Mouse (Mus musculus): Measurements from ENCODE around the gene Gm6268.

The Gm6268 gene

GRCm38 (mm10) chrX:36400980-36401379 is at the start of gene Gm6268:
Gm6268 (plus strand) TSS chrX:36401280.
- DNase-seq (ENCODE audit: low read depth, low spot score), result no peak

DNA sequence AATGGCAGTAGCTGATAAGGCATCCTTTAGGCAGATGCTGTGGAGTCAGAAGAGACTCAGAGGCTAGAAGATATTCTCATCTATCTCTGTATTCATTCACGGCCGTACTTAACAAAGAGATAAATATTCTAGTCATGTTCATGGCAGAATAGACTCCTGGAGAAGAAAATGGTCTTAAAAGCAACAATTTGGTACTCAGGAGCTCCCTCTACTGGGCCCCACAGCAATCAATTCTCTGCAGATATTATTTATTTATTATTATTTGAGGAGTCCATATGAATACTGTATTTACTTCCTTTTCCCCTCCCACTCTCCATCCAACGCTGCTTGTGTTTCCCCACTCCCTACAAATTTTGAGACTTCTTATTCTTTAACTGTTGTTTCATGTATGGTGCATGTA is 48.6 kb upstream of the Gm6268 start:
- DNase-seq (ENCODE audit: low read depth, low spot score), result no peak

DNA sequence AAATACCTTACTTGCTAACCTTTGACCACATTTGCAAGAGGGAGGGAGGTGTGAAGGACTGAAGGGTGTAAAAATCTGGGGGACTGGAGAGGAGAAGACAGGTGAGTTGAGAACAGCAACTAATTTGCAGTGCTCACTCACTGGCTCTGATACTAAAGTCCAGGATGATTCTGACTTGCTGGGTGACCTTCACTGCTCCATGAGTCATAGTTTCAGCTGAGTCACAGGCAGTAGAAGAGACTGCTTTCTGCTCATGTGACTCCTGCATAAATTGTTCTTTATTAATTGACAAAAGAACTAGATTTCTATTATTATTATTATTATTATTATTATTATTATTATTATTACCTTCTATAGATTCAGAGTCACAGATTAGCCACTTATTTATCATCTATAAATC is 15.7 kb upstream of the Gm6268 start:
- no peak for DNase-seq (ENCODE audit: low read depth, low spot score)

- DNase-seq (ENCODE audit: low read depth, low spot score), result no peak
These were observed 11.1 kb upstream of the Gm6268 start for GRCm38 (mm10) chrX:36389971-36390370.

GRCm38 (mm10) chrX:36390503-36390902 is 10.6 kb upstream of the Gm6268 start:
- DNase-seq (ENCODE audit: low read depth, low spot score), result no peak

DNA sequence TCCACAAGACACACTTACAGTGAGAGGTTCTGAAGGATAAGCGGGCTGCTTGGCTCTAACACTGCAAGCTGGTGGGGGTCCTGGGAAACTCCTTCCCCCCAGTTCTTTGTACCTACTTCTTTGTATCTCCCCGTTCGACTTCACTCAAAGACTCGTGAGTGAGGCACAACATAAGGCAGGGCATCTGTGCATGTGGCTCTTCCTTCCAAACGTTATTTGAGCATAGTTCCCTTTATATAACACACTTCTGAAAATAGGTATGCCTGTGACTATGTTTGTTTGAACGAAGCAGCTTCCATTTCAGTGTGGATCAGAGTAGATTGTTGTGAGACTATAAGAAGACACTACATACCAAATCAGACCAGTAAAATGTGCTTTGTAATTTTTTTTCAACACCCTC is 8.4 kb upstream of the Gm6268 start:
- no peak for DNase-seq (ENCODE audit: low read depth, low spot score)

- DNase-seq (ENCODE audit: low read depth, low spot score), result no peak
These were observed 7.8 kb upstream of the Gm6268 start for GRCm38 (mm10) chrX:36393279-36393678.

DNA sequence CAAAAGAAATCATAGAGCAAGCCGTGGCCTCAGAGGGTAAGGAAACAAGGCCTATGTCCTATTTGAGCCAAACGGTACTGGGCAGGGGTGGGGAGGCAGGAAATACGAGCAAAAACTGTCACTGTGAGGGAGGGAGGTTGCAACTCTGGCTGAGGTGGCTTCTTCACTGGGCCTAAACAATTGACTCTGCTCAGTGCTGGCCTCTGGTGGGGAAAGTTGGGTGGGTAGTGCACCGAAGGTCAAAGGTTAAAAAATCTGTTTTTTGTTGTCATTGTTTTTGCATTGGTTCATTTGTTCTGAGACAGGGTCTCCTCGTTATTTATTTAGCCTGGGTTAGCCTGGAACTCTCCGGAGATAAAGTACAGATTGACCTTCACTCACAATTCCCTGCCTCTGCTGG is 1.2 kb downstream of the Gm6268 start:
- no peak for DNase-seq (ENCODE audit: low read depth, low spot score)

DNA sequence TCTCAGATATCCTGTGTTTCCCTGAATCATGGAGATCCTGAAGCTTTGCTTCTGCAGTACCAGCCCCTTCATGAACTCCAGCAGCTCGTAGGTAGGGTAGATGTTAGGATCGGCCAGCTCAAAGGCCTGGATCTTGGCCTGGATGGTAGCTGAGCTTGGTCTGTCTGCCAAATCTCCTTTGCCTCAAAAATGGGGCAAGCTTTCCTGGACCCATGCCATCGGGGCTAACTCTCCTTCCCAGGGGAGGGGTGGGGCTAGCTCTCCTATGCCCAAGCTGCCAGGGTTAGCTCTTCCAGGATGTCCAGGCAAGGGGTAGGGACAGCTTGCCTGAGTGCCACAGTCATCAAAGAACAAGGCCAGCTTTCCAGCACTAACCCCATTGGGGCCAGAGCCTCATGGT is 18.1 kb downstream of the Gm6268 start:
- no peak for DNase-seq (ENCODE audit: low read depth, low spot score)

GRCm38 (mm10) chrX:36434993-36435392 is 33.9 kb downstream of the Gm6268 start:
- no peak for DNase-seq (ENCODE audit: low read depth, low spot score)

- no peak for DNase-seq (ENCODE audit: low read depth, low spot score)
These were observed 36.9 kb downstream of the Gm6268 start for GRCm38 (mm10) chrX:36437932-36438331.

Measured in WW6 (cell line).